Mouse (Mus musculus): ENCODE data around the gene Supt4a. TPM values are rescaled to one million over a fixed set of nuclear protein-coding genes. Genes with fewer than 3 reads are reported as not detected.

Gene Supt4a
- polyA plus RNA-seq, 1 experiment from 2014 or later = 127 TPM

- no peak for ATAC-seq (ENCODE audit: insufficient read depth, low FRiP score, low read depth)
- no peak overlapping the region for H3K4me2 ChIP-seq
- H3K4me1 ChIP-seq = peaks cover 5% of the 10 kb centered on the region; the same call in 1 of the 2 replicates
- H3K4me3 ChIP-seq (replicated peaks) = no peak overlapping the region
- H3K27ac ChIP-seq = no peak overlapping the region
- WGBS = 87% methylated on average over 5 of the region's 5 CpGs
- H3K9me3 ChIP-seq = no peaks in the 10 kb centered on the region
- peaks cover 13% of the 10 kb centered on the region for H3K36me3 ChIP-seq
- no peak overlapping the region for H3K9ac ChIP-seq
- no peaks in the 10 kb centered on the region for H3K27me3 ChIP-seq (replicated peaks)
These were observed 10.0 kb downstream of the Supt4a start for GRCm38 (mm10) chr11:87747312-87747711.

GRCm38 (mm10) chr11:87747716-87748115 lies 10.4 kb downstream of the Supt4a start:
- Histone ChIP-seq H3K9ac (no peak overlapping the region), H3K27me3 (replicated peaks) (no peaks in the 10 kb centered on the region), H3K9me3 (no peaks in the 10 kb centered on the region), H3K4me3 (replicated peaks) (no peak overlapping the region), H3K4me2 (no peak overlapping the region), H3K36me3 (peaks cover 11% of the 10 kb centered on the region), H3K27ac (no peak overlapping the region), H3K4me1 (peaks cover 5% of the 10 kb centered on the region; the same call in 1 of the 2 replicates)
- ATAC-seq (ENCODE audit: insufficient read depth, low FRiP score, low read depth) = no peak
- 92% methylated on average over 7 of the region's 7 CpGs for WGBS

- 0 out of 2 replicates have a peak overlapping the region, but pooled peaks have one; percentile 2 for H3K4me3 ChIP-seq (replicated peaks)
- H3K27me3 ChIP-seq (replicated peaks) = no peaks in the 10 kb centered on the region
- WGBS = 29% methylated on average over 19 of the region's 19 CpGs
- no peak overlapping the region for H3K9ac ChIP-seq
- peaks cover 5% of the 10 kb centered on the region; the same call in 1 of the 2 replicates for H3K4me1 ChIP-seq
- ATAC-seq (ENCODE audit: insufficient read depth, low FRiP score, low read depth) = peak; percentile 67; the same call in 1 of the 2 replicates
- peak overlapping the region; percentile 30 for H3K4me2 ChIP-seq
- H3K9me3 ChIP-seq = no peaks in the 10 kb centered on the region
- peaks cover 9% of the 10 kb centered on the region for H3K36me3 ChIP-seq
- H3K27ac ChIP-seq = peak overlapping the region; percentile 68; the same call in 1 of the 2 replicates
These were observed 11.1 kb downstream of the Supt4a start for GRCm38 (mm10) chr11:87748132-87749119.

- Histone ChIP-seq H3K27ac (peak overlapping the region; percentile 68; the same call in 1 of the 2 replicates), H3K27me3 (replicated peaks) (no peaks in the 10 kb centered on the region), H3K4me3 (replicated peaks) (no peak overlapping the region), H3K9ac (no peak overlapping the region), H3K4me1 (peaks cover 5% of the 10 kb centered on the region; the same call in 1 of the 2 replicates), H3K9me3 (no peaks in the 10 kb centered on the region), H3K4me2 (peak overlapping the region; percentile 5; the same call in 1 of the 2 replicates), H3K36me3 (peaks cover 2% of the 10 kb centered on the region; the same call in 1 of the 2 replicates)
- peak; percentile 73 for ATAC-seq (ENCODE audit: insufficient read depth, low FRiP score, low read depth)
- WGBS = 39% methylated on average over 18 of the region's 18 CpGs
These were observed 12.1 kb downstream of the Supt4a start for GRCm38 (mm10) chr11:87749192-87750042.

GRCm38 (mm10) chr11:87750043-87750421 lies 12.7 kb downstream of the Supt4a start:
- Histone ChIP-seq H3K27ac (peak overlapping the region; percentile 55; the same call in 1 of the 2 replicates), H3K4me2 (no peak overlapping the region)

GRCm38 (mm10) chr11:87750521-87750920 lies 13.2 kb downstream of the Supt4a start:
- 56% methylated on average over 3 of the region's 3 CpGs for WGBS
- Histone ChIP-seq H3K9me3 (no peaks in the 10 kb centered on the region), H3K27ac (no peak overlapping the region), H3K27me3 (replicated peaks) (no peaks in the 10 kb centered on the region), H3K36me3 (no peaks in the 10 kb centered on the region), H3K9ac (no peak overlapping the region), H3K4me2 (no peak overlapping the region), H3K4me3 (replicated peaks) (no peak overlapping the region), H3K4me1 (peaks cover 5% of the 10 kb centered on the region; the same call in 1 of the 2 replicates)
- no peak for ATAC-seq (ENCODE audit: insufficient read depth, low FRiP score, low read depth)

More at GRCm38 (mm10) chr11:87750043-87750421, 12.7 kb downstream of the Supt4a start:
- no peaks in the 10 kb centered on the region for H3K36me3 ChIP-seq
- no peak overlapping the region for H3K9ac ChIP-seq
- H3K27me3 ChIP-seq (replicated peaks) = no peaks in the 10 kb centered on the region
- peaks cover 5% of the 10 kb centered on the region; the same call in 1 of the 2 replicates for H3K4me1 ChIP-seq
- no peaks in the 10 kb centered on the region for H3K9me3 ChIP-seq
- 72% methylated on average over 11 of the region's 11 CpGs for WGBS
- ATAC-seq (ENCODE audit: insufficient read depth, low FRiP score, low read depth) = peak; percentile 74
- H3K4me3 ChIP-seq (replicated peaks) = no peak overlapping the region

- peaks cover 5% of the 10 kb centered on the region; the same call in 1 of the 2 replicates for H3K4me1 ChIP-seq
- 79% methylated on average over 8 of the region's 8 CpGs for WGBS
- H3K9me3 ChIP-seq = no peaks in the 10 kb centered on the region
- H3K9ac ChIP-seq = no peak overlapping the region
- H3K4me3 ChIP-seq (replicated peaks) = no peak overlapping the region
- H3K4me2 ChIP-seq = no peak overlapping the region
- H3K27ac ChIP-seq = peak overlapping the region; percentile 41
- H3K36me3 ChIP-seq = no peaks in the 10 kb centered on the region
- H3K27me3 ChIP-seq (replicated peaks) = no peaks in the 10 kb centered on the region
- no peak for ATAC-seq (ENCODE audit: insufficient read depth, low FRiP score, low read depth)
These were observed 13.7 kb downstream of the Supt4a start for GRCm38 (mm10) chr11:87751031-87751430.

GRCm38 (mm10) chr11:87751491-87751966 lies 14.2 kb downstream of the Supt4a start:
- no peaks in the 10 kb centered on the region for H3K36me3 ChIP-seq
- H3K9ac ChIP-seq = no peak overlapping the region
- no peak overlapping the region for H3K4me2 ChIP-seq
- ATAC-seq (ENCODE audit: insufficient read depth, low FRiP score, low read depth) = no peak
- H3K27me3 ChIP-seq (replicated peaks) = no peaks in the 10 kb centered on the region
- no peak overlapping the region for H3K4me3 ChIP-seq (replicated peaks)
- peaks cover 5% of the 10 kb centered on the region; the same call in 1 of the 2 replicates for H3K4me1 ChIP-seq
- WGBS = 45% methylated on average over 4 of the region's 4 CpGs
- H3K9me3 ChIP-seq = no peaks in the 10 kb centered on the region
- peak overlapping the region; percentile 41 for H3K27ac ChIP-seq

GRCm38 (mm10) chr11:87752307-87752706 lies 15.0 kb downstream of the Supt4a start:
- 79% methylated on average over 1 of the region's 1 CpGs for WGBS
- Histone ChIP-seq H3K4me1 (peaks cover 5% of the 10 kb centered on the region; the same call in 1 of the 2 replicates), H3K4me3 (replicated peaks) (no peak overlapping the region), H3K9ac (no peak overlapping the region), H3K4me2 (no peak overlapping the region), H3K27ac (no peak overlapping the region), H3K9me3 (no peaks in the 10 kb centered on the region), H3K36me3 (no peaks in the 10 kb centered on the region), H3K27me3 (replicated peaks) (no peaks in the 10 kb centered on the region)
- ATAC-seq (ENCODE audit: insufficient read depth, low FRiP score, low read depth) = no peak

GRCm38 (mm10) chr11:87753255-87753654 lies 15.9 kb downstream of the Supt4a start:
- no peak for ATAC-seq (ENCODE audit: insufficient read depth, low FRiP score, low read depth)
- no peak overlapping the region for H3K4me2 ChIP-seq
- WGBS = 77% methylated on average over 8 of the region's 8 CpGs
- no peaks in the 10 kb centered on the region for H3K9me3 ChIP-seq
- H3K27me3 ChIP-seq (replicated peaks) = no peaks in the 10 kb centered on the region
- H3K27ac ChIP-seq = no peak overlapping the region
- H3K4me3 ChIP-seq (replicated peaks) = no peak overlapping the region
- H3K4me1 ChIP-seq = peaks cover 5% of the 10 kb centered on the region; the same call in 1 of the 2 replicates
- H3K9ac ChIP-seq = no peak overlapping the region
- H3K36me3 ChIP-seq = no peaks in the 10 kb centered on the region

GRCm38 (mm10) chr11:87753891-87754501 lies 16.6 kb downstream of the Supt4a start:
- H3K9me3 ChIP-seq = no peaks in the 10 kb centered on the region
- no peaks in the 10 kb centered on the region for H3K36me3 ChIP-seq
- H3K27me3 ChIP-seq (replicated peaks) = no peaks in the 10 kb centered on the region
- H3K9ac ChIP-seq = no peak overlapping the region
- H3K4me3 ChIP-seq (replicated peaks) = no peak overlapping the region
- peaks cover 5% of the 10 kb centered on the region; the same call in 1 of the 2 replicates for H3K4me1 ChIP-seq
- no peak overlapping the region for H3K4me2 ChIP-seq
- ATAC-seq (ENCODE audit: insufficient read depth, low FRiP score, low read depth) = no peak
- H3K27ac ChIP-seq = peak overlapping the region; percentile 8; the same call in 1 of the 2 replicates
- 80% methylated on average over 5 of the region's 5 CpGs for WGBS
